Mouse (Mus musculus) heart, adult 2 months (tissue): Measurements from ENCODE around the gene Plod2. TPM values are rescaled to one million over a fixed set of nuclear protein-coding genes. Genes with fewer than 3 reads are reported as not detected.

Experiments
- DNase-seq, 2 experiments: peaks; one replicate each; pipeline ENCODE4 v3.0.0; 2021
- H3K27ac ChIP-seq: fragments of 200-600 bp; 2 replicates; pipeline ENCODE4 v1.8.1; 2022
- H3K27me3 ChIP-seq: fragments of 200-500 bp; 2 replicates; pipeline ENCODE4 v1.6.1; 2012; ENCODE audit warnings: mild to moderate bottlenecking, low read length, inconsistent platforms, mixed read lengths; ENCODE audit not compliant: control insufficient read depth, insufficient read depth
- H3K36me3 ChIP-seq: fragments of 200-500 bp; 2 replicates; pipeline ENCODE4 v1.6.1; 2012; ENCODE audit warnings: low read length, inconsistent platforms; ENCODE audit not compliant: control insufficient read depth, insufficient read depth
- H3K4me1 ChIP-seq: fragments of 200-500 bp; 2 replicates; pipeline ENCODE4 v1.6.1; 2011; ENCODE audit warnings: low read length; ENCODE audit not compliant: control insufficient read depth, insufficient read depth
- H3K4me3 ChIP-seq: fragments of 200-600 bp; 2 replicates; pipeline ENCODE4 v1.8.1; 2022
- H3K79me2 ChIP-seq: fragments of 200-500 bp; replicated peaks from 2 replicates; pipeline ENCODE4 v1.6.1; 2012; ENCODE audit warnings: mild to moderate bottlenecking, inconsistent platforms, low read length, moderate library complexity, mixed read lengths; ENCODE audit not compliant: control insufficient read depth, insufficient read depth
- H3K9ac ChIP-seq: fragments of 200-500 bp; 2 replicates; pipeline ENCODE4 v1.6.1; 2012; ENCODE audit warnings: low read depth, mild to moderate bottlenecking, control low read depth, inconsistent platforms, low read length, mixed read lengths
- CTCF ChIP-seq: fragments of 200-600 bp; IDR thresholded peaks from 2 replicates; pipeline ENCODE4 v1.8.1; 2022; ENCODE audit warnings: antibody characterized with exemption, mild to moderate bottlenecking, moderate library complexity
- EP300 ChIP-seq: fragments of 200-500 bp; IDR thresholded peaks from 2 replicates; pipeline ENCODE4 v1.6.1; 2011; ENCODE audit warnings: low read depth, low read length, control low read depth; ENCODE audit not compliant: insufficient read depth
- POLR2A ChIP-seq: fragments of 200-500 bp; IDR thresholded peaks from 2 replicates; pipeline ENCODE4 v1.6.1; 2011; ENCODE audit warnings: mild to moderate bottlenecking, low read depth, low read length, control low read depth; ENCODE audit not compliant: insufficient read depth
- WGBS: fragments of 180-500 bp; shearing (Covaris S2); methylation state at CpG from one replicate; pipeline ENCODE4 v1.1.7; 2018; 5-methylcytosine and 5-hydroxymethylcytosine counted together
- intact Hi-C: fragments of 180-260 bp; cut with DNase I; formaldehyde crosslinking; loops from one replicate; pipeline ENCODE4 v1.15.1; 2025
- polyA plus RNA-seq: library from polyadenylated mRNA; depleted of rRNA; stranded (reverse); fragments of >200 nt; gene quantifications from 2 replicates; pipeline ENCODE4 v1.2.3, GENCODE M21; 2012
- total RNA-seq, 2 experiments: library from RNA; stranded (reverse); gene quantifications; 2 replicates each; pipeline ENCODE4 v1.2.3; 2021

The Plod2 gene
- total and polyA plus RNA-seq, 3 experiments: 7.7 to 18.9 (median 15.8) TPM

- Histone ChIP-seq H3K4me1 (no peaks in the 10 kb centered on the region; the same call in 1 of the 2 replicates), H3K27ac (no peak overlapping the region), H3K9ac (no peak overlapping the region), H3K27me3 (no peaks in the 10 kb centered on the region), H3K4me3 (no peak overlapping the region), H3K79me2 (no peaks in the 10 kb centered on the region), H3K36me3 (no peaks in the 10 kb centered on the region; the same call in 1 of the 2 replicates)
- intact Hi-C loops: no loop called here
- WGBS: 95% methylated on average over 9 of the region's 9 CpGs
- DNase-seq: no peak
- TF ChIP-seq POLR2A (no peak), EP300 (no peak), CTCF (no peak)
These were observed 55.0 kb downstream of the Plod2 start for GRCm38 (mm10) chr9:92596916-92597547.

- DNase-seq: no peak
- 57% methylated on average over 11 of the region's 11 CpGs for WGBS
- Histone ChIP-seq H3K27ac (no peak overlapping the region), H3K79me2 (no peaks in the 10 kb centered on the region), H3K4me1 (no peaks in the 10 kb centered on the region; the same call in 1 of the 2 replicates), H3K36me3 (no peaks in the 10 kb centered on the region; the same call in 1 of the 2 replicates), H3K9ac (no peak overlapping the region), H3K27me3 (no peaks in the 10 kb centered on the region), H3K4me3 (no peak overlapping the region)
- TF ChIP-seq POLR2A: no peak
- TF ChIP-seq CTCF: no peak
- no peak for TF ChIP-seq EP300
- intact Hi-C loops: loop anchor here (2.0 kb wide), 1 partner anchor 55 kb away; the partner anchor contains the start of gene Plod2
These were observed 55.8 kb downstream of the Plod2 start for GRCm38 (mm10) chr9:92597776-92598175.

- H3K27ac ChIP-seq: no peak overlapping the region
These were observed 58.0 kb downstream of the Plod2 start for GRCm38 (mm10) chr9:92599940-92600538.

GRCm38 (mm10) chr9:92601551-92601950 is 59.5 kb downstream of the Plod2 start:
- DNase-seq: no peak
- Histone ChIP-seq H3K36me3 (no peaks in the 10 kb centered on the region; the same call in 1 of the 2 replicates), H3K4me3 (no peak overlapping the region), H3K27me3 (no peaks in the 10 kb centered on the region), H3K27ac (no peak overlapping the region), H3K79me2 (no peaks in the 10 kb centered on the region), H3K9ac (no peak overlapping the region), H3K4me1 (no peaks in the 10 kb centered on the region; the same call in 1 of the 2 replicates)
- WGBS: 89% methylated on average over 5 of the region's 5 CpGs
- TF ChIP-seq POLR2A (no peak), EP300 (no peak), CTCF (no peak)
- intact Hi-C loops: no loop called here

More at GRCm38 (mm10) chr9:92599940-92600538, 58.0 kb downstream of the Plod2 start:
- Histone ChIP-seq H3K27me3 (no peaks in the 10 kb centered on the region), H3K36me3 (no peaks in the 10 kb centered on the region; the same call in 1 of the 2 replicates), H3K9ac (no peak overlapping the region), H3K4me3 (no peak overlapping the region), H3K79me2 (no peaks in the 10 kb centered on the region), H3K4me1 (no peaks in the 10 kb centered on the region; the same call in 1 of the 2 replicates)
- TF ChIP-seq EP300 (no peak), POLR2A (no peak), CTCF (no peak)
- DNase-seq: no peak
- intact Hi-C loops: loop anchor here (2.0 kb wide), 1 partner anchor 57 kb away; the partner anchor contains the start of gene Plod2
- WGBS: 90% methylated on average over 15 of the region's 15 CpGs

GRCm38 (mm10) chr9:92603541-92603940 is 61.5 kb downstream of the Plod2 start:
- H3K36me3 ChIP-seq: no peaks in the 10 kb centered on the region
- H3K79me2 ChIP-seq: no peaks in the 10 kb centered on the region
- no peak overlapping the region for H3K27ac ChIP-seq
- 94% methylated on average over 4 of the region's 4 CpGs for WGBS
- no peaks in the 10 kb centered on the region for H3K4me1 ChIP-seq
- H3K9ac ChIP-seq: no peak overlapping the region
- intact Hi-C loops: no loop called here
- DNase-seq: no peak
- H3K27me3 ChIP-seq: no peaks in the 10 kb centered on the region
- TF ChIP-seq POLR2A: no peak
- no peak for TF ChIP-seq EP300
- no peak for TF ChIP-seq CTCF
- H3K4me3 ChIP-seq: no peak overlapping the region
